Mouse (Mus musculus) hindbrain, embryonic 12.5 days (tissue): ENCODE measurements around the gene Sptan1. TPM values are rescaled to one million over a fixed set of nuclear protein-coding genes. Genes with fewer than 3 reads are reported as not detected.
"Not testable (repeated sequence)": the region's sequence is repeated elsewhere in the genome, so short reads cannot be mapped to it uniquely, and the experiment has no call there.

Experiments
- ATAC-seq: fragments of 200-750 bp; cut with Nextera tagmentation; 2 replicates; pipeline ENCODE4 v1.8.0; 2017; ENCODE audit warnings: moderate TSS enrichment; ENCODE audit not compliant: low FRiP score
- H3K27ac ChIP-seq: fragments of 300-500 bp; sonication (generic); 2 replicates; pipeline ENCODE4 v1.5.1; 2016; ENCODE audit warnings: mild to moderate bottlenecking
- H3K27me3 ChIP-seq: fragments of 300-500 bp; sonication (generic); 2 replicates; pipeline ENCODE4 v1.6.1; 2016; ENCODE audit warnings: mild to moderate bottlenecking
- H3K36me3 ChIP-seq: fragments of 300-500 bp; sonication (generic); 2 replicates; pipeline ENCODE4 v1.6.1; 2016; ENCODE audit warnings: mild to moderate bottlenecking
- H3K4me1 ChIP-seq: fragments of 300-500 bp; sonication (generic); 2 replicates; pipeline ENCODE4 v1.6.1; 2016
- H3K4me2 ChIP-seq: fragments of 300-500 bp; sonication (generic); replicated peaks from 2 replicates; pipeline ENCODE4 v1.6.1; 2016; ENCODE audit warnings: mild to moderate bottlenecking
- H3K4me3 ChIP-seq: fragments of 300-500 bp; sonication (generic); 2 replicates; pipeline ENCODE4 v1.5.1; 2016; ENCODE audit warnings: mild to moderate bottlenecking
- H3K9ac ChIP-seq: fragments of 300-500 bp; sonication (generic); 2 replicates; pipeline ENCODE4 v1.6.1; 2016; ENCODE audit warnings: mild to moderate bottlenecking, moderate library complexity
- H3K9me3 ChIP-seq: fragments of 300-500 bp; sonication (generic); replicated peaks from 2 replicates; pipeline ENCODE4 v1.6.1; 2016; ENCODE audit warnings: mild to moderate bottlenecking
- WGBS: fragments of 180-500 bp; shearing (Covaris S2); methylation state at CpG from one replicate; pipeline ENCODE4 v1.1.7; 2016; 5-methylcytosine and 5-hydroxymethylcytosine counted together
- polyA plus RNA-seq: library from polyadenylated mRNA; unstranded; fragments of >200 nt; fragmentation: Nextera tagmentation; extraction: Ambion mirVana; gene quantifications from 2 replicates; pipeline ENCODE4 v1.2.1, GENCODE M21; 2016

The Sptan1 gene
- polyA plus RNA-seq, 1 experiment from 2014 or later = 188 TPM

- Histone ChIP-seq H3K27me3 (0 out of 2 replicates have a peak, but pooled peaks cover under 1% of the 10 kb centered on the region), H3K27ac (peak within 1 kb of the TSS; percentile 95), H3K4me3 (peak within 1 kb of the TSS; percentile 62), H3K36me3 (peaks cover 9% of the 10 kb centered on the region), H3K4me2 (peak within 1 kb of the TSS; percentile 62), H3K9me3 (no peaks in the 10 kb centered on the region), H3K4me1 (peaks cover 5% of the 10 kb centered on the region; the same call in 1 of the 2 replicates), H3K9ac (peak within 1 kb of the TSS; percentile 67)
- WGBS = 1% methylated on average over 54 of the region's 54 CpGs
- ATAC-seq = peak; percentile 92
These were observed 83.5 kb downstream of the Sptan1 start, which contains the start of gene Wdr34 for GRCm38 (mm10) chr2:30048699-30049388. Gene Wdr34, minus strand, starts transcription at chr2:30048881.

- Histone ChIP-seq H3K27me3 (0 out of 2 replicates have a peak, but pooled peaks cover 3% of the 10 kb centered on the region), H3K4me2 (no peak overlapping the region), H3K36me3 (peaks cover 9% of the 10 kb centered on the region), H3K9me3 (no peaks in the 10 kb centered on the region), H3K9ac (no peak overlapping the region), H3K4me1 (peaks cover 5% of the 10 kb centered on the region; the same call in 1 of the 2 replicates), H3K27ac (no peak overlapping the region), H3K4me3 (no peak overlapping the region)
- WGBS = 93% methylated on average over 3 of the region's 3 CpGs
- no peak for ATAC-seq
These were observed 84.5 kb downstream of the Sptan1 start for GRCm38 (mm10) chr2:30049831-30050230.

GRCm38 (mm10) chr2:30051992-30052761 lies 86.8 kb downstream of the Sptan1 start:
- H3K4me3 ChIP-seq = no peak overlapping the region
- H3K36me3 ChIP-seq = no peaks in the 10 kb centered on the region
- 43% methylated on average over 6 of the region's 6 CpGs for WGBS
- no peaks in the 10 kb centered on the region for H3K9me3 ChIP-seq
- H3K4me2 ChIP-seq = no peak overlapping the region
- peaks cover 6% of the 10 kb centered on the region; the same call in 1 of the 2 replicates for H3K4me1 ChIP-seq
- 0 out of 2 replicates have a peak, but pooled peaks cover 3% of the 10 kb centered on the region for H3K27me3 ChIP-seq
- no peak overlapping the region for H3K27ac ChIP-seq
- no peak overlapping the region for H3K9ac ChIP-seq
- ATAC-seq = no peak

GRCm38 (mm10) chr2:30055310-30055709 lies 90.0 kb downstream of the Sptan1 start:
- not testable (repeated sequence) for H3K36me3 ChIP-seq, H3K4me1 ChIP-seq, H3K4me3 ChIP-seq, H3K27me3 ChIP-seq, H3K9me3 ChIP-seq, H3K4me2 ChIP-seq, H3K27ac ChIP-seq, H3K9ac ChIP-seq, ATAC-seq
- 92% methylated on average over 3 of the region's 3 CpGs for WGBS

- H3K4me1 ChIP-seq = peaks cover 10% of the 10 kb centered on the region
- H3K4me3 ChIP-seq = no peak overlapping the region
- H3K36me3 ChIP-seq = no peaks in the 10 kb centered on the region
- no peaks in the 10 kb centered on the region for H3K9me3 ChIP-seq
- H3K4me2 ChIP-seq = no peak overlapping the region
- no peak for ATAC-seq
- H3K27ac ChIP-seq = no peak overlapping the region
- 90% methylated on average over 3 of the region's 3 CpGs for WGBS
- H3K9ac ChIP-seq = no peak overlapping the region
- 0 out of 2 replicates have a peak, but pooled peaks cover 3% of the 10 kb centered on the region for H3K27me3 ChIP-seq
These were observed 91.4 kb downstream of the Sptan1 start for GRCm38 (mm10) chr2:30056736-30057135.

DNA sequence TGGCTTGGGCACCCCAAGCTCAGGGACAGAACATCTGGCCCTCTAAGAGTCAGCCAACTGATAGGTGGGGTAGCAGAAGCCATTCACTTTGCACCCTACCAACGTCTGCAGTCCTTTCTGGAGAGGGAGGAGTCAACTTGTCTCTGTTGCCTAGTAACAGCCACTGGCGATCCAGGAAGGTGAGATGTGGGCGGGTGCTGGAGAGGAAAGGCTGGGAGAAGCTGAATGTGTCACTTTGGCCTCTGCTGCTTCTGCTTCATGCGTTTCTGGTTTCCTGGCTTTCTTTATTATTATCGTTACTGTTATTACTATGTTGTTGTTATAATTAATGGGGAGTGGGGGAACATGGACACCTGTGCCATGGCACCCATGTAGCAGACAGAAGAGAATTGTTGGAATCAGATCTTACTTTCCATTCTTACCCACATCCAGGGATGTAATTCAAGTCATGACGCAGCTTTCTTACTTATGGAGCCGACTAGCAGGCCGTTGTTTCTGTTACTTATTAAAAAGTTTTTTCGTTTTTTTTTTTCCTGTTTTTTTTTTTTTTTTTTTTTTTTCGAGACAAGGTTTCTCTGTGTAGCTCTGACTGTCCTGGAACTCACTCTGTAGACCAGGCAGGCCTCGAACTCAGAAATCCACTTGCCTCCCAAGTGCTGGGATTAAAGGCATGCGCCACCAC lies 92.0 kb downstream of the Sptan1 start, which contains the start of gene Set:
TSS of gene Set (plus strand) at position 156 of the 682 bp plus-strand sequence.
- H3K4me2 ChIP-seq = no peak within 1 kb of the TSS
- no peak for ATAC-seq
- H3K9ac ChIP-seq = no peak within 1 kb of the TSS
- H3K4me3 ChIP-seq = no peak within 1 kb of the TSS
- H3K27me3 ChIP-seq = 0 out of 2 replicates have a peak, but pooled peaks cover 3% of the 10 kb centered on the region
- H3K9me3 ChIP-seq = no peaks in the 10 kb centered on the region
- peaks cover 12% of the 10 kb centered on the region for H3K4me1 ChIP-seq
- no peaks in the 10 kb centered on the region for H3K36me3 ChIP-seq
- WGBS = 44% methylated on average over 12 of the region's 12 CpGs
- H3K27ac ChIP-seq = no peak within 1 kb of the TSS

DNA sequence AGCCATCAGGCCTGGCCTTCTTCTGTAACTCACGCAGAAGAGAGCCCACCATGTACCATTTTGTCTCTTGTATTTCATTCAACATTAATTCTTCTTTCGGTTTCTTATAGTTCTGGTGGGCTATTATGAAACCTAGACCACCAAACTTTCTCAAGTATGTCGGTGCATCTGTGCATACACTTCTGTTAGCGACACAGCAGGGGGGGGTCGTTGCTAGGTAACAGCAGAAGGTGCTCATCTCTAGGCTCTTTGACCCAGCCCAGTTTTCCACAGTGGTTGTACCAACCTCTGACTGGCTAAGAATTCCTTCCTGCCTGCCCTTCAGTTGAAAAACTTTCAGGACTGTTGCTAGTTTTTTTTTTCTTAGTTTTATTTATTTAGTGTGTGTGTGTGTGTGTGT lies 93.1 kb downstream of the Sptan1 start:
- Histone ChIP-seq H3K4me1 (peaks cover 21% of the 10 kb centered on the region), H3K4me3 (no peak overlapping the region), H3K36me3 (no peaks in the 10 kb centered on the region), H3K4me2 (no peak overlapping the region), H3K27me3 (0 out of 2 replicates have a peak, but pooled peaks cover 3% of the 10 kb centered on the region), H3K9me3 (no peaks in the 10 kb centered on the region), H3K27ac (no peak overlapping the region), H3K9ac (no peak overlapping the region)
- no peak for ATAC-seq
- WGBS = 35% methylated on average over 5 of the region's 5 CpGs

- peak overlapping the region; percentile 82 for H3K27ac ChIP-seq
- no peak for ATAC-seq
- 9% methylated on average over 33 of the region's 37 CpGs for WGBS
These were observed 96.1 kb downstream of the Sptan1 start for GRCm38 (mm10) chr2:30061215-30062166.

DNA sequence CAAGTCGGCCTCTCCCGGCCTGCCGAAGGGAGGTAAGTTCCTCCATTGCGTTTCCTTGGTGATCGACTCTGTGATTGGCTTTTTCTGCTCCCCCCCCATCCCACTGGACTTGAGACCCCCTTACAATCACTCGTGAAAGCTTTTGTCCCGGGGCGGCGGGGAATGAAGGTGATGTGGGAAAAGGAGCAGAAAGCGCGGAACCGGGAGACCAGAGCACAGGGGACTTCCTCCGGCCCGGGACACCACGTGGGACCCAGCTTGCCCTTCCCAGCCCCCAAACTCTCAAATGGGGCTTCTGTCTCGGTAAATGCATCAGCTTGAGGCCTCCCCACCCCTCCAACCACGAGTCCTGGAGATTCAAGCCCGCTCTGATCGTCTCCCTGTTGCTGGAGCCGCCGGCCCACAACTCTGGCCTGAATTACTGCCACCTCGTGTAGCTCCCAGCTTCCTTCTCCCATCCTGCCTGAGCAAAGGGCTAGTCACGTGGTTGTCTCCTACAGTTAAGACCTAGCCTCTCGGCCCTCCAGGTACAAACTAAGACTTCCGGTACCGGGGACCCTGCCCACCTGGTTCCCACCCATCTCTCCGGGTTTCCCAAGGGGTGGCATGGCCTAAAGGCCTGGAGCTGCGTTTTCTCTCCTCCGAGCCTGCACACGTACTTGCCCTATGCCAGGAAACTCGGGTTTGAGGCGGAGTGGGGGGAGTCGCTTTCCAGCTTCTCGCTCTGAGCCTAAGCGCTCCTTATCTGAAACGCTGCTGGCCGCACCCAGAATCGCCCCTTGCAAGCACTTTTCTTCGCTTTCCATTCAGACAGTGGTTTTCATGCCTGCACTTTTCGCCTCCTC lies 97.1 kb downstream of the Sptan1 start:
- ATAC-seq = no peak
- Histone ChIP-seq H3K4me2 (peak overlapping the region; percentile 78), H3K27me3 (no peaks in the 10 kb centered on the region), H3K9ac (peak overlapping the region; percentile 66), H3K27ac (peak overlapping the region; percentile 82), H3K9me3 (no peaks in the 10 kb centered on the region), H3K4me3 (peak overlapping the region; percentile 52), H3K36me3 (no peaks in the 10 kb centered on the region), H3K4me1 (peaks cover 31% of the 10 kb centered on the region)
- under 1% methylated on average over 40 of the region's 40 CpGs for WGBS

More at GRCm38 (mm10) chr2:30061215-30062166, 96.1 kb downstream of the Sptan1 start:
- Histone ChIP-seq H3K27me3 (no peaks in the 10 kb centered on the region), H3K9ac (peak overlapping the region; percentile 66), H3K4me2 (peak overlapping the region; percentile 78), H3K36me3 (no peaks in the 10 kb centered on the region), H3K4me1 (peaks cover 35% of the 10 kb centered on the region), H3K9me3 (no peaks in the 10 kb centered on the region), H3K4me3 (peak overlapping the region; percentile 52)

DNA sequence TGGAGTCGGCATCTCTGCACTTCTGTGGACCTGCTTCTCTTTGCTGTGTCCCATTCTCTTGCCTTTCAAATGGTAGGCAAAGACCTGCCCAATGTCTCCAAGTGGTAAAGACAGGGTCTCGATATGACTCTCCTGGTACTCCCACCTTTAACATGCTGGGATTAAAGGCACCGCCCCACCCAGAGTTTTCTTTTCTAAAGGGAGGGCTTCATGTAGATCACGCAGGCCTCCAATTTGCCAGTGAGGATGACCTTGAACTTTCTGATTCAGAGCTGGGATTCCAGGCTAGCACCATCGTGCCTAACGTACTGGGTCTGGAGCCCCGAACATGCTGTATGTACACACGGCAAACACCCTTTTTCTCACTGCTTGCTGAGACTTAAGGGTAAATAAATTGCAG lies 97.9 kb downstream of the Sptan1 start:
- H3K9ac ChIP-seq = peak overlapping the region; percentile 66
- ATAC-seq = no peak
- 5% methylated on average over 8 of the region's 8 CpGs for WGBS
- H3K36me3 ChIP-seq = no peaks in the 10 kb centered on the region; the same call in 1 of the 2 replicates
- H3K9me3 ChIP-seq = no peaks in the 10 kb centered on the region
- peak overlapping the region; percentile 52 for H3K4me3 ChIP-seq
- H3K4me2 ChIP-seq = peak overlapping the region; percentile 78
- H3K27ac ChIP-seq = peak overlapping the region; percentile 82; the same call in 1 of the 2 replicates
- no peaks in the 10 kb centered on the region for H3K27me3 ChIP-seq
- peaks cover 36% of the 10 kb centered on the region for H3K4me1 ChIP-seq
